Mouse (Mus musculus) forebrain, postnatal 0 days (tissue): ENCODE data around the gene Rps3a1. TPM values are rescaled to one million over a fixed set of nuclear protein-coding genes. Genes with fewer than 3 reads are reported as not detected.

ENCODE experiments used
- ATAC-seq: fragments of 200-750 bp; cut with Nextera tagmentation; 2 replicates; pipeline ENCODE4 v1.8.0; 2017; ENCODE audit warnings: mild to moderate bottlenecking, moderate library complexity
- DNase-seq: peaks from one replicate; pipeline ENCODE4 v3.0.0-alpha.2; 2015
- H3K27ac ChIP-seq: fragments of 300-500 bp; sonication (generic); 2 replicates; pipeline ENCODE4 v1.5.1; 2014; ENCODE audit warnings: low read depth, mild to moderate bottlenecking, antibody characterized with exemption, low read length, moderate library complexity, mixed read lengths
- H3K27me3 ChIP-seq: fragments of 300-500 bp; sonication (generic); 2 replicates; pipeline ENCODE4 v1.6.1; 2014; ENCODE audit warnings: mild to moderate bottlenecking, low read length, mixed read lengths; ENCODE audit not compliant: insufficient read depth
- H3K36me3 ChIP-seq: fragments of 300-500 bp; sonication (generic); 2 replicates; pipeline ENCODE4 v1.6.1; 2014; ENCODE audit warnings: mild to moderate bottlenecking, moderate library complexity; ENCODE audit not compliant: insufficient read depth
- H3K4me1 ChIP-seq: fragments of 300-500 bp; sonication (generic); 2 replicates; pipeline ENCODE4 v1.6.1; 2014; ENCODE audit warnings: antibody characterized with exemption; ENCODE audit not compliant: insufficient read depth
- H3K4me2 ChIP-seq: fragments of 300-500 bp; sonication (generic); 2 replicates; pipeline ENCODE4 v1.6.1; 2014; ENCODE audit warnings: low read depth, mild to moderate bottlenecking, moderate library complexity
- H3K4me3 ChIP-seq: fragments of 300-500 bp; sonication (generic); 2 replicates; pipeline ENCODE4 v1.5.1; 2014; ENCODE audit warnings: low read depth, low read length, mixed read lengths
- H3K9ac ChIP-seq: fragments of 300-500 bp; sonication (generic); 2 replicates; pipeline ENCODE4 v1.6.1; 2014; ENCODE audit warnings: mild to moderate bottlenecking
- H3K9me3 ChIP-seq: fragments of 300-500 bp; sonication (generic); 2 replicates; pipeline ENCODE4 v1.6.1; 2016; ENCODE audit warnings: low read length
- CTCF ChIP-seq: sonication (generic); IDR thresholded peaks from 2 replicates; pipeline ENCODE4 v1.5.1; 2016; ENCODE audit warnings: antibody characterized with exemption, control low read depth, low read depth
- WGBS: fragments of 180-500 bp; shearing (Covaris S2); extraction: QIAGEN DNeasy Blood & Tissue Kit; methylation state at CpG from one replicate; pipeline ENCODE4 v1.1.7; 2014; 5-methylcytosine and 5-hydroxymethylcytosine counted together
- polyA plus RNA-seq: library from polyadenylated mRNA; unstranded; fragments of >200 nt; fragmentation: Nextera tagmentation; extraction: Ambion mirVana; gene quantifications from 2 replicates; pipeline ENCODE4 v1.2.1, GENCODE M21; 2015
- total RNA-seq: library from RNA; depleted of rRNA; stranded (reverse); fragments of >200 nt; gene quantifications from 2 replicates; pipeline ENCODE4 v1.2.3, GENCODE M21; 2014

The Rps3a1 gene
- total and polyA plus RNA-seq, 2 experiments from 2014 or later = 709 to 996 TPM

DNA sequence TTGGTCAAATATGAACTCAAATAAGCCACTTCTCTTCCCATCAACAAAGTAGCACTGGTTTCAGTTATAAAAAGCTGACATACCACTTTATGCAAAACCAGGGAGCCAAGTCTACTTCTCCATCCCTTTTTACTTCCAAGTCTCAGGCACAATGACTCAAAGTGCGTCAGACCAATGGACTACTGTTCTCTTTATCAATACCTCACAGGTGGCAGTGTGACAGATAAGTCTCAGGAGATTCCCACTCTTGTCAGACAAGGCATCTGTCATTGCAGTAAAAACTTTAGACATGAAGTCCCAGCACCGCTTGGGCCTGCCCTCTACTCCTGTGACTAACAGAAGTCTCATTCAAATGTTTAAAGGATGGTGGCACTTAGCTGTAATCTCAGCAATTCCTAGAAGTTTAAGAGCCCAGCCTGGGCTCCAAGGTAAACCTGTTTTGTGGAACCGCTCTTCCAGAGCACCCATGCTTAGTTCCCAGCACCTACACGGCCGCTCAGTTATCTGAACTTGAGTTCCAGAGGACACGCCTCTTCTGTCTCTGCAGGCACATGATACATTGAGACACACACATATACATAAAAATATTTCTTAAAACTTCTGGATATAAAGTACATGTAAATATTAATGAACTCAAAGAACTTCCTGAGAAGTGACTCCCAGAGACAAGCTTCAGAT is 6.5 kb downstream of the Rps3a1 start:
- WGBS = 84% methylated on average over 6 of the region's 6 CpGs
- H3K9ac ChIP-seq = no peak overlapping the region
- H3K4me3 ChIP-seq = no peak overlapping the region
- TF ChIP-seq CTCF = no peak
- peaks cover 46% of the 10 kb centered on the region for H3K36me3 ChIP-seq
- ATAC-seq (no peak), DNase-seq (no peak)
- no peak overlapping the region for H3K27ac ChIP-seq
- H3K9me3 ChIP-seq = no peaks in the 10 kb centered on the region
- no peak overlapping the region for H3K4me2 ChIP-seq
- H3K4me1 ChIP-seq = peaks cover 6% of the 10 kb centered on the region; the same call in 1 of the 2 replicates
- no peaks in the 10 kb centered on the region for H3K27me3 ChIP-seq

DNA sequence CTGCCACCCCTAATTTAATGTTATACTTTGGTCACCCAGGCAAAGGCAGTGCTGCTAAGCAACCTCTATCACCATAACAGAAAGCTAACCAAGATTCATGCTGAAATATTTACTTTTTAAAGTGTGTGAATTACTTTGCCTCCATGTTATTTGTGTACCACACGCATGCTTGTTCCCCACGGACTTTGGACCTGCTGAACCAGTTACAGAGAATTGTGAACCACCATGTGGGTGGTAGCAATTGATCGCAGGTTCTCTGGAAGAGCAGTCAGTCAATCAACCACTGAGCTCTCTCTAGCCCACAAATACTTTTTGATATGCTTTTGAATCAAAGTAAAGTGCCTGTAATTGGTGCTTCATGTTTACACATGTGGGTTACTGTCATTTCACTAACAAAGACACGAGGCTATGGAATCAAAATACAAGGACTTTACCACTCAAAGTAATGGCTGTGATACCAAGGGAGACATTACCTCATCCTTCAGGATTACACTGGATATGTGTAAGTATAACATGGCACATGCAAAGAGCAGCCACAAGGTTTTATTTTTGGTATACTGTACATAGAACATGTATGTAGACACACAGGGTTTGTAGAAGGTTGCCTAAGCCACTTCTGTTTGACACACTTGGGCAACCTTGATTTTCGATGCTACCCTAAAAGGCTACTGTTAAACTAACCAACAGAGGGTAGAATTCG is 7.4 kb downstream of the Rps3a1 start:
- Histone ChIP-seq H3K27me3 (no peaks in the 10 kb centered on the region), H3K4me1 (no peaks in the 10 kb centered on the region), H3K4me3 (no peak overlapping the region), H3K9me3 (no peaks in the 10 kb centered on the region), H3K9ac (no peak overlapping the region), H3K4me2 (no peak overlapping the region), H3K36me3 (peaks cover 38% of the 10 kb centered on the region), H3K27ac (no peak overlapping the region)
- ATAC-seq = no peak
- WGBS = 90% methylated on average over 6 of the region's 6 CpGs
- no peak for DNase-seq
- TF ChIP-seq CTCF = no peak

DNA sequence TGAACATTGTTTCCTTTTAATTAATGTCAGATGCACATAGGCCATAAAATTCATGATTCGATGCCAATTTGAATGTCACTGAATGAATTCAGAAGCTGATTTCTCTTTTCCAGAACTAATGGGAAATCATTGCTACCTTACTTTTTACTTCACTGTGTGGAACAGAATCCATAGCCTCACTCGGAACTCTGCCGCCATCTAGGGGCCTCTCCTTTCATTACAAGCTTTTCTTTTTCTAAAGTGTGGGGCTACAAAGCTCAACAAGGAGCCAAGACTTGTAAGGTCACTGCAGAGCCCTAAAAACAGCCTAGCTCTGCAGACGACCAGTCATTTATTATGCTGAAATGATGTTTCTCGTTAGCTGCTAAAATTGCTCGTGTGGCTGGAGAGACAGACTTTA is 12.7 kb downstream of the Rps3a1 start:
- TF ChIP-seq CTCF = peak; percentile 89
- 9% methylated on average over 6 of the region's 6 CpGs for WGBS
- H3K27ac ChIP-seq = no peak overlapping the region
- no peaks in the 10 kb centered on the region for H3K4me1 ChIP-seq
- DNase-seq (peak; percentile 90), ATAC-seq (peak; percentile 74)
- no peak overlapping the region for H3K4me3 ChIP-seq
- no peaks in the 10 kb centered on the region for H3K9me3 ChIP-seq
- peaks cover 16% of the 10 kb centered on the region for H3K36me3 ChIP-seq
- H3K27me3 ChIP-seq = no peaks in the 10 kb centered on the region
- H3K9ac ChIP-seq = no peak overlapping the region
- no peak overlapping the region for H3K4me2 ChIP-seq

DNA sequence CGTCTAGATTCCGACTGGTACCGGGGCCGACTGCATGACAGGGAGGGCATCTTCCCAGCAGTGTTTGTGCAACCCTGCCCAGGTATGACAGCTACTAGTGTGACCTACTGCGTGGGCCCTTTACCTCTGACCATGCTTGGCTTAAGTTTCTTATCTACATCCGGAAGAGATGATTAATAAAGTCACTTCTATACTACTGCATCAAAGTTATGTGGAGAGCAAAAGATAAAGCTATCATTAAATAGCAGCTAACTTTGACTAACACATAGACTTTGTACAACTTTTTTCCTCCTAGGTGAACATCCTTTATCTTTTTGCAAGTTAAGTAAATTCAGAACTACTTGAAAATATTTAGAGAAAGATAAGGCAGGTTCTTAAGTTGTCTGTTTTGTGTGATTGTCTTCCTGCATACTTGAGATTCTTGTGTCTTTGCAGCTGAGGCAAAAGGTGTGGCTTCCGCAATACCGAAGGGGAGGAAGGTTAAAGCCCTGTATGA is 19.2 kb downstream of the Rps3a1 start:
- DNase-seq (no peak), ATAC-seq (no peak)
- H3K4me2 ChIP-seq = no peak overlapping the region
- H3K27ac ChIP-seq = no peak overlapping the region
- H3K4me3 ChIP-seq = no peak overlapping the region
- H3K27me3 ChIP-seq = no peaks in the 10 kb centered on the region
- H3K9me3 ChIP-seq = no peaks in the 10 kb centered on the region
- TF ChIP-seq CTCF = no peak
- peaks cover 26% of the 10 kb centered on the region for H3K36me3 ChIP-seq
- no peak overlapping the region for H3K9ac ChIP-seq
- WGBS = 95% methylated on average over 8 of the region's 8 CpGs
- H3K4me1 ChIP-seq = no peaks in the 10 kb centered on the region

DNA sequence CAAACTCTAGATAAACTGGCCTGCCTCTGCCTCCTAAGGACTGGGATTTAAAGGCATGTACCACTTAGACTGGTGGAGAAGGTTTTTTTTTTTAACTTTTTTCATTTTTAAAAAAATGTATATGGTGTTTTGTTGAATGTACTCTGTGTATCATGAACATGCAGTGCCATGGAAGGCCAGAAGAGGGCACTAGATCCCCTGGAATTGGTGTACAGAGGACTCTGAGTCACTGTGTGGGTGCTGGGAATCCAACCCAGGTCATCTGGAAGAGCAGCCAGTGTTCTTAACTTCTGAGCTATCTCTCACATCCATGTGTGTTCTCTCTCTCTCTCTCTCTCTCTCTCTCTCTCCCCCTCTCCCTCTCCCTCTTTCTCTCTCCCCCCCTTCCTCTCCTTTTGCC is 20.3 kb downstream of the Rps3a1 start:
- H3K4me1 ChIP-seq = no peaks in the 10 kb centered on the region
- no peak for ATAC-seq

DNA sequence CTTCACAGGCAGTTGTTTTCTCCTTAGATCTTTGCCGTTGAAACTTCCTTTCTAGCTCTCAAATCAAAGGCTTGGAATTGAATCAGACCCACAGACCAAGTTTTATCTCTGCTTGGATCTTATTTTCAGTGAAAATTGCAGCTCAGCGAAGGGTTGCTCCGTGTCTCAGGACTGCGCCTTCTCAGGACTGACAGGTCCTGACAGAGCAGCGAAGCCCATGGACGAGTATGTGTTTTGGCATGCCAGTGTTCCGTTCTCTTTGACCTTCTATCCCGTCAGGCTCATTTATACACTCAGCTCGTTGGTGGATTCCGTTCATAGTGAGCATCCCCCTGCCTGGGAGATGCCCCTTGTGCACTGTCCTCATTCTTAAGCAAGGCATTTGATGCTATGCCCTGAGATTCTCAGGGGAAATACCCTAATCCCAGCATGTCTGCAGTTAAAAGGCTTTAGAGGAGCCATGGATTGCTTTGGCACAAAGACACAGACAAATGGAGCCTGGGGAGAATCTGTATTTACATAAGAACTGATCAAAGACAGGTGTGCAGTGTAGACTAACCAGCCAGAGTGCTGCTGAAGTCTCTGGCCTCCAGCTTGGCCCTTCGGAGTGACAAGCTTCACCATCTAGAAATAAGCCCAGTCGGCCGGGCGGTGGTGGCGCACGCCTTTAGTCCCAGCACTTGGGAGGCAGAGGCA is 23.1 kb downstream of the Rps3a1 start:
- ATAC-seq = no peak
- no peaks in the 10 kb centered on the region for H3K27me3 ChIP-seq
- H3K9ac ChIP-seq = no peak overlapping the region
- H3K9me3 ChIP-seq = no peaks in the 10 kb centered on the region
- no peaks in the 10 kb centered on the region for H3K4me1 ChIP-seq
- TF ChIP-seq CTCF = no peak
- peaks cover 15% of the 10 kb centered on the region for H3K36me3 ChIP-seq
- H3K27ac ChIP-seq = no peak overlapping the region
- no peak overlapping the region for H3K4me2 ChIP-seq
- 75% methylated on average over 16 of the region's 16 CpGs for WGBS
- no peak for DNase-seq
- no peak overlapping the region for H3K4me3 ChIP-seq

More for the DNA sequence above, 20.3 kb downstream of the Rps3a1 start:
- no peak overlapping the region for H3K9ac ChIP-seq
- no peak overlapping the region for H3K4me2 ChIP-seq
- no peaks in the 10 kb centered on the region for H3K9me3 ChIP-seq
- no peaks in the 10 kb centered on the region for H3K27me3 ChIP-seq
- no peak overlapping the region for H3K27ac ChIP-seq
- no peak for DNase-seq
- no peak overlapping the region for H3K4me3 ChIP-seq
- no peak for TF ChIP-seq CTCF
- peaks cover 22% of the 10 kb centered on the region for H3K36me3 ChIP-seq

DNA sequence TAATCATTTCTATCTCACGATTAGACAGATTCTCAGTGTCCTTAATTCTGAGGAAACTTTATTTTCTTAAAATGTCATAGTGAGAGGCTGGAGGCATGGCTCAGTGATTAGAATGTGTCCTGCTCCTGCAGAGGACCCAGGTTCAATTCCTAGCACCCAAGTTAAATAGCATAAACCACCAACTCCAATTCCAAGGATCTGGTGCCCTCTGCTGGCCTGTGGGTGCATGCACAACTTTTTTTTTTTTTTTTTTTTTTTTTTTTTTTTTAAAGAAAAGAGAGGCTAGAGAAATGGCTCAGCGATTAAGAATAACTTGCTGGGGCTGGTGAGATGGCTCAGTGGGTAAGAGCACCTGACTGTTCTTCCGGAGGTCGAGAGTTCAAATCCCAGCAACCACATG is 25.6 kb downstream of the Rps3a1 start:
- Histone ChIP-seq H3K4me3 (no peak overlapping the region), H3K36me3 (peaks cover 10% of the 10 kb centered on the region), H3K4me2 (no peak overlapping the region), H3K4me1 (no peaks in the 10 kb centered on the region), H3K9me3 (no peaks in the 10 kb centered on the region), H3K27ac (no peak overlapping the region), H3K9ac (no peak overlapping the region), H3K27me3 (no peaks in the 10 kb centered on the region)
- TF ChIP-seq CTCF = peak; percentile 47
- 89% methylated on average over 4 of the region's 4 CpGs for WGBS
- DNase-seq = no peak
- ATAC-seq = no peak
